Mouse (Mus musculus): ENCODE measurements around the gene Iqcf4. TPM values are rescaled to one million over a fixed set of nuclear protein-coding genes. Genes with fewer than 3 reads are reported as not detected.

Iqcf4 gene
- polyA plus RNA-seq, 1 experiment from 2014 or later, result not detected

GRCm38 (mm10) chr9:106576112-106576511 is 5.3 kb upstream of the Iqcf4 start:
- Histone ChIP-seq H3K4me3 (no peak overlapping the region), H3K4me2 (no peak overlapping the region), H3K27ac (no peak overlapping the region), H3K4me1 (replicated peaks) (no peaks in the 10 kb centered on the region), H3K9ac (no peak overlapping the region), H3K9me3 (0 out of 2 replicates have a peak, but pooled peaks cover 4% of the 10 kb centered on the region), H3K27me3 (no peaks in the 10 kb centered on the region), H3K36me3 (no peaks in the 10 kb centered on the region)
- no peak for ATAC-seq (ENCODE audit: low FRiP score)
- WGBS, result 78% methylated on average over 2 of the region's 2 CpGs

- ATAC-seq (ENCODE audit: low FRiP score), result no peak
- Histone ChIP-seq H3K4me1 (replicated peaks) (no peaks in the 10 kb centered on the region), H3K4me3 (no peak overlapping the region), H3K27me3 (no peaks in the 10 kb centered on the region), H3K9ac (no peak overlapping the region), H3K27ac (no peak overlapping the region), H3K36me3 (no peaks in the 10 kb centered on the region), H3K9me3 (no peaks in the 10 kb centered on the region), H3K4me2 (no peak overlapping the region)
- WGBS, result 95% methylated on average over 5 of the region's 5 CpGs
These were observed 2.6 kb upstream of the Iqcf4 start for GRCm38 (mm10) chr9:106573366-106573765.

DNA sequence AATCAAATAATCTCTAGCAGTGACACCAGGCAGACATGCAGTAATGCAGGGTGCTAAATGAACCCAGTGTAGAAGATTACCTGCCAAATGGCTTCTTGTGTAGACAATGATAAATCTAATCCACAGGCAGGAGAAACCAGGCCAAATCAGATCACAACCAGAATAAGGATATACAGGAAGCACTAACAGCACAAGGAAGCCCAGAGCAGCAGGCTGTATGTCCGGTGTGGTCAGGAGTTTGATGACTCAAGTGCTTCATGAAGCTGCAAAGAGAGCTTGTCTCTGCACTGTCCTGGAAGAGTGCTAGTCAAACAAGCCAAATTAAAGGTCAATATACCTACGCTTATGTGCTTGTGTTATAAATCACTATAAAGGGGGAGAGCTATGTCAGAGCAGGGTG is 1.4 kb upstream of the Iqcf4 start:
- WGBS, result 91% methylated on average over 2 of the region's 2 CpGs
- H3K4me2 ChIP-seq, result no peak overlapping the region
- H3K4me1 ChIP-seq (replicated peaks), result no peaks in the 10 kb centered on the region
- no peaks in the 10 kb centered on the region for H3K9me3 ChIP-seq
- no peak for ATAC-seq (ENCODE audit: low FRiP score)
- no peaks in the 10 kb centered on the region for H3K27me3 ChIP-seq
- no peak overlapping the region for H3K4me3 ChIP-seq
- no peak overlapping the region for H3K27ac ChIP-seq
- H3K9ac ChIP-seq, result no peak overlapping the region
- H3K36me3 ChIP-seq, result no peaks in the 10 kb centered on the region

DNA sequence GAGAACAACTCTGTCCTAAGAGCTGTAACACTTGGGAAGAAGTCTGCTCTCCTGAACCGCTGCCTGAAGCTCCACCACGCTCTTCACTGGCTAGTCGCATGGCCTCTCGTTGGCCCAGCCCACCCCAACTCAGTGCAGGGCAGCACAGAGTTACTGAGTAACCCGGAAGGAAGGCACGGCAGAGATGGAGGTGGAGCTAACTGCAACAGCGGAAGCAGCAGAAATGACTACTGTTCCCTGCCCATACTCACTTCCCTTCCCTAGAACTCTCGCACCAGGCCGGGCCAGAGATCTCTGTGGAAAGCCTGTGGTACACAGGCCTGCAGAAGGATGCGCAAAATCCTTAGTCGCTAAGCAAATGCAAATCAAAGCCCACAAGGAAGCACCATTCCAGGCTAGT is 4.4 kb downstream of the Iqcf4 start:
- H3K4me2 ChIP-seq, result no peak overlapping the region
- ATAC-seq (ENCODE audit: low FRiP score), result no peak
- no peak overlapping the region for H3K9ac ChIP-seq
- H3K4me3 ChIP-seq, result no peak overlapping the region
- no peak overlapping the region for H3K27ac ChIP-seq
- H3K27me3 ChIP-seq, result no peaks in the 10 kb centered on the region
- no peaks in the 10 kb centered on the region for H3K4me1 ChIP-seq (replicated peaks)
- WGBS, result 62% methylated on average over 11 of the region's 11 CpGs
- H3K9me3 ChIP-seq, result no peaks in the 10 kb centered on the region
- H3K36me3 ChIP-seq, result no peaks in the 10 kb centered on the region

DNA sequence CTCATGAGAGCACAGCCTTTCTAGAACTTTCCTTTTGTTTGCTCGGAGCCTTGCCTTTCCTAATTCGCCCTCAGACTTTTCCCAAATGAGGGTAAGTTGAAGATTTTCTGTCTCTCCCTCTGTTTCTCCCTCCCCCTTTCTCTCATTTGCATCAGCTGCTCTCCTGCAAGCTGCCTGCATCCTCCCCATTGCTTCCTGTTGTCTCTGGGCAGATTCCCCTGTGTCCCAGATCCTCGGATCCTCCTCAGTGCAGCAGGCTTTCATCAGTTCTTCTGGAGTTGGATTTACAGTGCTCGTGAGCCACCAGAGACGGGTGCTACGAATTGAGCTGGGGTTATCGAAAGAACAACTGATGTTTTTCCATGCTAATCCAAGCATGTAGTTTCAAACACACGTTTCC is 6.8 kb downstream of the Iqcf4 start:
- Histone ChIP-seq H3K9me3 (no peaks in the 10 kb centered on the region), H3K9ac (no peak overlapping the region), H3K4me1 (replicated peaks) (no peaks in the 10 kb centered on the region), H3K36me3 (no peaks in the 10 kb centered on the region), H3K4me2 (no peak overlapping the region), H3K4me3 (no peak overlapping the region), H3K27ac (no peak overlapping the region), H3K27me3 (no peaks in the 10 kb centered on the region)
- ATAC-seq (ENCODE audit: low FRiP score), result no peak
- WGBS, result 74% methylated on average over 8 of the region's 8 CpGs

DNA sequence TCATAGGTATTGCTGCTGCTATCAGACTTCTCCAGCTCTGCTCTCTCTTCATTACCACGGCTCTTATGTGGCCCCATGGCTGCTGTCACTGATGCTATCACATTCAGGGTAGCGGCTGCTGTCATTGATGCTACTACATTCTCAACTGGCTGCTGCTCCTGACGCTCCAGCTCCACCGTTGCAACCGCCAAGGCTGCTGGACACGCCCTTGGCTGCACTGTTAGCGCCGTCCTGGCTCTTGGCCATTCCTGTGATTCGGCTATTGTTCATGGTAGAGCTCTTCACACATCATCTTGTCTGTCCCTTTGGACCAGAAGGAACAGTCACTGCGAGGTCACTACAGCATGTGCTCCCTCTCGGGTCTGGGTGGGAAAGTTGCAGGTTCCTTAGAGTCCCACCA is 8.5 kb downstream of the Iqcf4 start:
- Histone ChIP-seq H3K4me2 (no peak overlapping the region), H3K9me3 (no peaks in the 10 kb centered on the region), H3K4me3 (no peak overlapping the region), H3K27me3 (no peaks in the 10 kb centered on the region), H3K36me3 (no peaks in the 10 kb centered on the region), H3K27ac (no peak overlapping the region), H3K9ac (no peak overlapping the region), H3K4me1 (replicated peaks) (no peaks in the 10 kb centered on the region)
- WGBS, result 90% methylated on average over 11 of the region's 11 CpGs
- ATAC-seq (ENCODE audit: low FRiP score), result no peak

DNA sequence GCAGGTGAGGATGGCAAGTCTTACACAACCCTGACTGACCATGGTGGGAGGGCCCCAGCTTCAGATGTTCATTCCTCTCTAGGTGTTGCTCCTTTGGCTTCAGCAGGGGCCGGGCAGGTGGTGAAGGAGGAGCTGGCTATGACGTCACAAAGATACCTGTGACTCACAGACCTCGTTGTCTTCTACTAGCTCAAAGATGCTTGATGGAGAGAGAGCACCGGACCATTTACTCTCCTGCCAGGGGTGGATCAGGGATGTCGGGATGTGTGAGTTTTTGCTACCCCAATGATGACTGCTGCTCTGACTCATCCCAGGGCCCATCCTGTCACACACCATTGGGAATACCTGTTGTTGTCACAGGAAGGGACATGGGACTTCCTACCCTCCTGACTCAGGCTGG is 9.3 kb downstream of the Iqcf4 start, which contains the start of gene Iqcf3:
TSS of gene Iqcf3 (minus strand) at position 101 of the 400 bp plus-strand sequence.
- H3K36me3 ChIP-seq, result no peaks in the 10 kb centered on the region
- H3K4me2 ChIP-seq, result no peak within 1 kb of the TSS
- no peak within 1 kb of the TSS for H3K4me3 ChIP-seq
- no peak within 1 kb of the TSS for H3K9ac ChIP-seq
- no peaks in the 10 kb centered on the region for H3K9me3 ChIP-seq
- H3K4me1 ChIP-seq (replicated peaks), result no peaks in the 10 kb centered on the region
- WGBS, result 91% methylated on average over 5 of the region's 5 CpGs
- no peak for ATAC-seq (ENCODE audit: low FRiP score)
- no peak within 1 kb of the TSS for H3K27ac ChIP-seq
- H3K27me3 ChIP-seq, result no peaks in the 10 kb centered on the region

- no peak overlapping the region for H3K4me3 ChIP-seq
- whole genome bisulfite sequencing, result 90% methylated on average over 11 of the region's 11 CpGs
- H3K9me3 ChIP-seq, result no peaks in the 10 kb centered on the region
- H3K4me1 ChIP-seq (replicated peaks), result no peaks in the 10 kb centered on the region
- no peak overlapping the region for H3K27ac ChIP-seq
- no peak for ATAC-seq (ENCODE audit: low FRiP score)
- H3K9ac ChIP-seq, result no peak overlapping the region
- no peak overlapping the region for H3K4me2 ChIP-seq
- H3K27me3 ChIP-seq, result no peaks in the 10 kb centered on the region
- no peaks in the 10 kb centered on the region for H3K36me3 ChIP-seq
These were observed 35.8 kb downstream of the Iqcf4 start for GRCm38 (mm10) chr9:106534975-106535374.

- Histone ChIP-seq H3K4me3 (no peak overlapping the region), H3K9ac (no peak overlapping the region), H3K27me3 (no peaks in the 10 kb centered on the region), H3K4me2 (no peak overlapping the region), H3K9me3 (no peaks in the 10 kb centered on the region), H3K36me3 (no peaks in the 10 kb centered on the region), H3K27ac (no peak overlapping the region), H3K4me1 (replicated peaks) (no peaks in the 10 kb centered on the region)
- WGBS, result 94% methylated on average over 7 of the region's 7 CpGs
- no peak for ATAC-seq (ENCODE audit: low FRiP score)
These were observed 36.5 kb downstream of the Iqcf4 start for GRCm38 (mm10) chr9:106534296-106534695.

DNA sequence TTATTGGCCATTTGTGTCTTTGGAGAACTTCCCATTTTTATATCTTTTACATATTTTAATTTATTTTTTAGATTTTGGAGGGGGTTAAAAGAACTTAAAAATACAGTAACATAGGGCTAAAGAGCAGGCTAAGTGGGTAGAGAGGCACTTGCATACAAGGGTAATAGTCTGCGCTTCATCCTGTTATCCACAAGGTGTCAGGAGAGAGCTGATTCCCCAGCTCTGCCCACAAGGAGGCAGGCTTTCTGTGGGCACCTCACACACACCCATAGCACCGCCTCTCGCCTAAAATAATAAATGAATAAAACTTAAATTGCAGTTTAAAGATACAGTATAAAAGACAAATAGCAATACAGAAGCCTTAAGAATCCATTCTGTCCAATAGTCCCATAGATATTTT is 39.0 kb downstream of the Iqcf4 start:
- no peak overlapping the region for H3K4me3 ChIP-seq

DNA sequence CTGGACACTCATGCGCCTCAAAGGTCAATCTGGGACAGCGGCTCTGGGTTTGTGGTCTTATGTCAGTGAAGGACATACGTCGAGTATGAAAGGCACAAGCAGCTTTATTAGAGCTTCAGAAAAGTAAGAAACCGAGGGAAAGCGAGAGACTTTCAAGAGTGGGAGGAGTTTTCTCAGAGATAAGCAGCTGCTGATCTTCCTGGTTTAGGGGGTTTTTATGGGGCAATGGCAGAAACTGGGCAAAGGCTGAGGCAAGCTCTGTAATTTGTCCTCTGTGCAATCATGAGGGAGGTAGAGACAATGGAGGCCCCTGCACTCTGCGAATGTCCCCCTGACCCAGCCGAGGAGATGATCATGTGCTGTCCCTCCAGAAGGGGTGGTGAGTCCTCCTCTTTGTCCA is 50.9 kb downstream of the Iqcf4 start:
- Histone ChIP-seq H3K9ac (no peak overlapping the region), H3K9me3 (no peaks in the 10 kb centered on the region), H3K4me2 (no peak overlapping the region), H3K4me3 (no peak overlapping the region), H3K27me3 (no peaks in the 10 kb centered on the region), H3K27ac (no peak overlapping the region), H3K36me3 (no peaks in the 10 kb centered on the region), H3K4me1 (replicated peaks) (no peaks in the 10 kb centered on the region)
- no peak for ATAC-seq (ENCODE audit: low FRiP score)
- 85% methylated on average over 8 of the region's 8 CpGs for WGBS

More for the DNA sequence above, 39.0 kb downstream of the Iqcf4 start:
- Histone ChIP-seq H3K4me2 (no peak overlapping the region), H3K27ac (no peak overlapping the region), H3K27me3 (no peaks in the 10 kb centered on the region), H3K9me3 (no peaks in the 10 kb centered on the region), H3K9ac (no peak overlapping the region), H3K4me1 (replicated peaks) (no peaks in the 10 kb centered on the region), H3K36me3 (no peaks in the 10 kb centered on the region)
- no peak for ATAC-seq (ENCODE audit: low FRiP score)
- WGBS, result 20% methylated on average over 3 of the region's 3 CpGs

DNA sequence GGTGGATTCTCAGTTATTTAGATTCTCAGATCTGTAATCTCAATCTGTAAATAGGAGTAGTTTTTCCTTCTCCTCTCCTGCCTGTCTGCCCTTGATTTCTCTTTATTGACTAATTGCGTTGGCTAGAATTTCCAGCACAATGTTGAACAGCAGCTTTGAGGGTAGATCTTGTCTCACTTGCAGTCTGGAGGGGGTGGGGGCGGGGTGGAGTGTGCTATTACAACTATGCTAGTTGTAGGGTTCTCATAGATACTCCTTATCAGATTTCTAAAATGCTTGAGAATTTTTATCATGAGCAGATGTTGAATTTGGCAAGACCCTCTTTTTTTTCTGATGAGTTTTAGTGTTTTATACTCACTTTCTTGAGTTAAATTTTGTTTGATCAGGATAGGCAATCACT is 51.4 kb downstream of the Iqcf4 start:
- Histone ChIP-seq H3K4me2 (no peak overlapping the region), H3K4me3 (no peak overlapping the region), H3K27ac (no peak overlapping the region), H3K4me1 (replicated peaks) (no peaks in the 10 kb centered on the region), H3K9ac (no peak overlapping the region), H3K9me3 (no peaks in the 10 kb centered on the region), H3K36me3 (no peaks in the 10 kb centered on the region), H3K27me3 (no peaks in the 10 kb centered on the region)
- WGBS, result 85% methylated on average over 2 of the region's 2 CpGs
- no peak for ATAC-seq (ENCODE audit: low FRiP score)
